Mouse (Mus musculus): ENCODE results near the gene Rusc2.

Rusc2 gene

DNA sequence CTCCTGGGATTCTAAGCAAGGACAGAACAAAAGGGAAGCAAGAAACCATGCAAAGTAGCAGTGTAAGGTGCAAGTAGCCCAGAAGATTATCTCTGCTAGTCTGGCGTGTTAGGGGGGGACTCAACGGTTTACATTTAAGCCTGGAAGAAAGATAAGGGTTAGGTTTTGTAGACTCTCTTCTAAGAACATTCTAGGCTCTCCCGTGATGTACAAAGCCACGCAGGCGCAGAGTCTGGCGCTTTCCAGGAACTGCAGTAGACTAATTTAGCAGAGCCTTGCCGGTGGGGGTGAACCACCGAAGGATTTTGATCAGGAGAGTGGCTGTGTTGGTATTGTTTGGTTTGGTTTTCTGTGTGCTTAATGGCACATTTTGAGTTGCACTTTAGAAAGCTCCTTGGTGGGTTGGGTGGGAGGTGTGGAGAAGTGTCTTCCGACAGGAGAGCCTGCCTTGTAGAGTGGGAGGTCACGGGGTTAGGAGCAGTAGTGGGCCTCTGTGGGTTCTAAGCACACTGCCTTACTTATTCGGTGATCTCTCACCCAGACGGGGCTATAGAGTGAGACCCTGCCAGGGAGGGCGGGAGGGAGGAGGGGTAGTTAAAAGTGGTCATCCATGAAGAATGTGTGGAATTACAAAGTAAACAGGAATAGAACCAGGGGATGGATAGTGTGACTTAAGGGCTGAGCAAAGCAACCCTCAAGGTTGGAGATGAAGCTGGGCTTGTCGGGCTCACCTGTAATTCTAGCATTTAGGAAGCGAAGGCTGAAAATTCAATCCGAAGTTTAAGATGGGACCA, 35.7 kb downstream of the Rusc2 start:
- no peak for DNase-seq

DNA sequence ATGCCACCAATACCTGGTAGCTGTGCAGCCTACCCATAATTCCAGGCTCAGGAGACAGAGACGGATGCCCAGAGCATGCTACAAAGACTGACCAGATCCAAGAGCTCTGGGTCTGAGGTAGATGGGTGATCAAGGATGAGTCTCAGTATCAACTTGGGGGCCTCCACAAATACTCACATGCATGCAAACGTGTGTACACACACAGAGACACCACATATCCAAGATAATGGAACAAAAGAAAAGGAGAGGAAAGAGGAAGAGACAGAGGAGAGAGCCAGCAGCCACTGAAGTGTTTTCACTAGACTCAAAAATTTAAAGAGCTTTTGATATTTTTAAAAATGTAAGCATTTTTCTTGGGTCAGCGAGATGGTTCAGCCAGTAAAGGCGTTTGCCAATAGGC, 36.7 kb downstream of the Rusc2 start:
- no peak for DNase-seq

DNA sequence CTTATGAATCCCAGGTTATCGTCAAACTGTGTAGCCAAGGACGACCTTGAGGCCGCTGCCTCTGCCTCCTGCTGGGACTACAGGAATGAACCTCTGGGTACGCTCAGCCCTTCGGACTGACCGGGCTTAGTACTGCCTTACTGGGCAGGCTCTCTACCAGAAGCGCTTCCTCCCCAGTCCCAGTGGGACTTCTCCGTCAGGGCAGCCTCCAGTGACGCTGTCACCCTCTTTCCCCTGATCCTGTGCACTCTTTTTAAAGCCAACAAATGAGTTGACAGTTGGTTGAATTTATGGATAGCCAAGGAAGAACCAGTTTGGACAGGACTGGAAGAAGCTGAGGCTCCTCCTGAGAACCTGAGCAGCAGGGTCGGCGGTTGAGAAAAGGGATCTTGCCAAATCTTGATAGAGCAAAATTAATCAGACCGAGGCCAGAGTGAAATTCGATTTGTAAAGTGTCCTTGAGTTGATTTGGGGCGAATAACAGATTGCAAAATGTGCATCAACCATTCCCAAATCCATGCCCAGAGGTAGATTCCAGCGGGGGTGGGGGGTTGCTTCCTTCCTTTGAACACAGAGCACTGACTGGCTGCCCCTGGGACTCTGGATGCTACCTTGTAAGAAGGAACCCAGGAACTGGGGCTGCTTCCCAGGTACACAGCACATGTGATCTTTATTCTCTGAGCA, 37.3 kb downstream of the Rusc2 start:
- no peak for DNase-seq

DNA sequence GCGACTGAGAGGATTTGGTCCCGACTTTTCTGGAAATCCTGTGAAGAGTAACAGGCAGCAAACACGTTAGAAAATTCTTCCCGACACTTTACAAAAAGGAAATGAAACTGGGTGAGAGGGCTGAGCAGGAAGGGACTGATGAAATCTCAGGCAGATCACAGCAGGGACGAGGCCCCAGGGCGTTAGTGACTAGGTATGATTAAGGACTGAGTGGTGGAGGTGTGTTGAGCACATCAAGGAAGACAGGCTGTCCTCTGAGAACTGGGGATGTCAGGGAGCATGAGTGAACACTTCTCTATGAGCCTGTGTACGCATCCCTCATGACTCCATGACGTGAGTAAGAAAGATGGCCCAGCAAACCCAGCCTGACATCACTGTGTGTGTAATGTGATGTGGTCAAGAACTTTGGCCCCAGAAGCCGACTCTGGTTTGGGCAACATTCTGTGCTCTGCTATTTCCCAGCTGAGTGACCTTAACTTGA, 38.1 kb downstream of the Rusc2 start:
- no peak for DNase-seq

DNA sequence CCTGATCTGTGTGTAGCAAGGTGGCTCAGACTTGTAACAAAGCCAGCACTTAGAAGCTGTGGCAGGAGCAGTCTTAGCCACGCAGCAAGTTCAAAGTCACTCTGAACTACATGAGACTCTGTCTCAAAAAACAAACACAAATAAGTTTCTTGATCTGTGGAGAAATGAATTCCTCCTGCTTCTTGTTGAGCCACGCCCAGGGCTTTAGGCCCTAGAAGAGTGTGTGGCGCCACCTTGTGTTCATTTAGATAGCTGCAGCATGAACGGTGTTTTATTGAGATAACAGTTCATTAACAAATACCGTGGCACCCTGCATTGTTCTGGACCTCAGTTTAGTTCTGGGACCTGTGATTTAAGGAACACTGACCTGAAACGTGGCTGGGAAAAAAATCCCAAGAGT, 38.5 kb downstream of the Rusc2 start:
- peak; percentile 64 for DNase-seq

DNA sequence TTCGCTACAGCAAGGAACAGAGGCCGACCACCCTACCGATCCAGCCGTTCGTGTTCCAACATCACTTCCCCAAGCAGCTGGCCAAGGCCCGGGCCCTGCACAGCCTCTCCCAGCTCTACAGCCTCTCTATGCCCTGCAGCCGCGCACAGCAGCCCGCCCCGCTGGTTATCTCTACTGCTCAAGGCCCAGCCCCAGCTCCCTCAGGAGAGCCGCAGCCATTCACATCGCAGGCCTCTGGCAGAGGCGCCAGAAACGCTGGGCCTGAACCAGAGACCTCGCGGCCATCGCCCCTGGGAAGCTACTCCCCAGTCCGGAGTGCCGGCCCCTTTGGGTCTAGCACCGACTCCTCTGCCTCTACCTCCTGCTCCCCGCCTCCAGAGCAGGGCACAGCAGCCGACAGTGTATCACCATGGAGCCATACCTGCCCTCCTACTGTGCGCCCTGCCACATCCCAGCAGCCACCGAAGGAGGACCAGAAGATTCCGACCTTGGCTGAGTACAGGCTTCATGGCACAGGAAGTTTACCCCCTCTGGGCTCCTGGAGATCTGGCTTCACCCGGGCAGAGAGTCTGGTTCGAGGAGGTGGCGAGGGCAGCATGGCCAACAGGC, 40.0 kb downstream of the Rusc2 start:
- DNase-seq: no peak

DNA sequence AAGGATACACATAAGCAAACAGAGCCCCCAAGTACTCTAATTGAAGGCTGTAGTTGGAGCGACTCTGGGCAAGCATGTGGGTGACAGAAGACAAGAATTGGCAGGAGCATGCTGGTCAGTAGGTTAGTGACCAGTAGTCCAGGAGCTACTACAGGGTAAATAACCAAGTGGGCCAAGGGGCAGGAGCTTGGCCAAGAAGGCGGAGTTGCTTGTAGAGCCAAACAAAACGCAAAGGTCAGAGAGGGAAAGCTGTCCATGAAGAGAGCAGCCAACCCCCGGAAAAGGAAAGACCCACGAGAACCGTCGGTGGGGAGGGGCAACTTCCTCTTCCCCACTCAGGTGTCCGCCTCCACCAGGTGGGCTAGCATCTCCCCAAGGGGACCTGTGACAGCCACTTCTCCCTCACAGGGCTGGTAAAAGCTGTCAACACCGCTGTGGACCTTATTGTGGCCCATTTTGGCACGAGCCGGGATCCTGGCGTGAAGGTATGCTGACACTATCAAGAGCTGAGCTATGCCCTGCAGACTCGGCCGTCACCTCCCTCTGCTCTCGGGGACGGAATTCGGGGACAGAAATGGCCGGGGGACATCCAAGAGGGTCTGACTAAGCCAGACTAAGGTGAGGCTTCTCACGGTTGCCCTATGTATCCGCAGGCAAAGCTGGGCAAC, 41.6 kb downstream of the Rusc2 start:
- no peak for DNase-seq

DNA sequence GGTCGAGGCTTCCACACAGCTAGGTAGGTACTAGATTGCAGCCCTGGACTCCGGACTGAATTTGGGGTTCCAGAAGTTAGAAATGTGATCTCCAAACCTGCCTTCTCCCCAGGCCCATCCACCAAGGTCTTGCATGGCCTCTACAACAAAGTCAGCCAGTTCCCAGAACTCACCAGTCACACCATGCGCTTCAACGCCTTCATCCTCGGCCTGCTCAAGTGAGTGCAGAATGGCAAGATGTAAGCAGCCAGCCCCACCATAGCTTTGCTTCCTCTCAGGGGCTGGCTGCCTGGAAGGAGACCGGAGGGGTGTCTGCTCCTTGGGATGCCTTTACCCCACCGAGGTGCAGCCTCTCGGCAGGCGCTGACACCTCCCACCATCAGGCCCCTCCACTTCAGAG, 42.3 kb downstream of the Rusc2 start:
- no peak for DNase-seq

DNA sequence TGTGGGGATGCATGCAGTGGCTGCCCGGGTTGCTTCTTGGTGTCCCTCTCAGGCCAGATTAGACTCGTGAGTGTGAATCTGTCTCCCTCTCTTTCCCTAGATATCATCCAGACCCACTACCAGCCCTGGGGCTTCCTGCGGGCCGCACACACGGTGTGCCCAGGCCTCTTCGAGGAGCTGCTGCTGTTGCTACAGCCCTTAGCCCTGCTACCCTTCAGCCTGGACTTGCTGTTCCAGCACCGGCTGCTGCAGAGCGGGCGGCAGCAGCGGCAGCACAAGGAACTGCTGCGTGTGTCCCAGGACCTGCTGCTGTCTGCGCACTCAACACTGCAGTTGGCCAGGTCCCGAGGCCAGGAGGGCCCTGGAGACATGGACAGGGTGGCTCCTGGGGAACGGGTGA, 43.4 kb downstream of the Rusc2 start:
- no peak for DNase-seq

DNA sequence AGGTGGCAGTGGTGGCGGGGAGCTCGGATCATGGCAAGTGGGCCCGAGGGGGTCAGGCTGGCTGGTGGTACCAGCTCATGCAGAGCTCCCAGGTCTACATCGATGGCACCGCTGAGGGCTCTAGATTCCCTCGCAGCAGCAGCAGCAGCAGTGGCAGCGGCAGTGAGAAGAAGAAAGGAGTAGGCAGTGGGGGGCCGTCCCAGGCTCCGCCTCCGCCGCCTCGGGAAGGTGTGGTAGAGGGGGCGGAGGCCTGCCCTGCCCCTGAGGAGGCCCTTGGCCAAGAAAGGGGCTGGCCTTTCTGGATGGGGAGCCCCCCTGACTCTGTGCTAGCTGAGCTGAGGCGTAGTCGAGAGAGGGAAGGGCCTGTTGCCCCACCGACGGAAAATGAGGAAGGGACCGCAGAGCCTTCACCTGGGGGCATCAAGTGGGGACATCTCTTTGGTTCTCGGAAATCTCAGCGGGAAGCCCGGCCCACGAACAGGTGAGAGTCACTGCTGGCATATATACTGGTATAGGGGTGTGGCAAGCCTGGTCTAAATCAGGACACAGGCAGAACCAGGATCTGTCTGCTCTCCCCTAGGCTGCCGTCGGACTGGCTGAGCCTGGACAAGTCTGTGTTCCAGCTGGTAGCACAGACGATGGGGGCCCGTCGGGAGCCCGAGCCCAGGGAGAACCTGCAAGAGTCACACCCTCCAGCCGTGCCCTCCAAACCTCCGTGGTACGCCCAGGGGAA, 44.0 kb downstream of the Rusc2 start:
- peak; percentile 51 for DNase-seq

DNA sequence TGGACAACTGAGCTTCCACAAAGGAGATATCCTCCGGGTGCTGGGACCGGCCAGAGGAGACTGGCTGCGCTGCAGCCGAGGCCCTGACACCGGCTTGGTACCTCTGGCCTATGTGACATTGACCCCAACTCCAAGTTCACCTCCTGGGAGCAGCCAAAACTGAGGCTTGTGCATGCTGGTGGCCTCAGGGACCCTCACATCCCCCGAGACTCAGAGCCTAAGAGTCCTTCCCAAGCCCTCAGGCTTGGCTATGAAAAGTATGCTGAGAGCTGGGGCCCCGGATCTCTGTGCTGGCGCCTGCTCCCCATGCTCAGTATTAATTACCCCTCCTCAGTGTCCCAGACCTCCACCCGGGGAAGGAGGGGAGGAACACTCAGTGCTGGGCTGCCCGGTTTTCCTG, 44.7 kb downstream of the Rusc2 start:
- DNase-seq: no peak

DNA sequence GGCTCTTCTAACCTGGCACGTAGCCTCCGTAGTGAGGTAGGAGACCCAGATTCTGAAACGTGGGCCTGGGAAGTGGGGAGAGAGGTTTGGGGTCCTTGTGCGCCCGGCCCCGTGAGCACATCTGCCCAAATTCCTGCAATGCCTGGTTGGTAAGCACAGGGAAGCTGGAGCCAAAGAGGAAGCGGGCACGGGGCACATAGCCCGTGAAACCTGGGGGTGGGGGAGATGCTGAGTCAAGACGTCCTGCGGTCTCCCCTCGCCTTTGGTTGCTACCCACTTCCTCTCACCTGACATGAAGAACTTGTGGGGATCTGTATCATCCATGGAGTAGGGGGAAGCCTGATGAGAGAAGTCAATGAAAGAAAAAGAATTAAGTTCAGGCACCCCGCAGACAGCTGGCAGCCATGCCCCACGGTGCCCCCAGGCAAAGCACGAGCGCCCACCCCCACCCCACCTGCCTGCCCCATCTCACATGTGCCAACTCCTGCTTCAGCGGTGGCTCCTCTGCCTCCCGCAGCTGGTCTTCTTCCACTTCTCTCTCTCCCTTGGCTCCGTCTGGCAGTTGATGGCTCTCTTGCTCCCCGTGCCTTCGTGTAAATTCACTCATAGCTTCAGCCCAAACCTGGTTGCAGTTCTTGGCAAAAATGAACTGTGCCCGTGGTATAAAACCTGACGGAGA, 45.9 kb downstream of the Rusc2 start:
- peak; percentile 87 for DNase-seq

DNA sequence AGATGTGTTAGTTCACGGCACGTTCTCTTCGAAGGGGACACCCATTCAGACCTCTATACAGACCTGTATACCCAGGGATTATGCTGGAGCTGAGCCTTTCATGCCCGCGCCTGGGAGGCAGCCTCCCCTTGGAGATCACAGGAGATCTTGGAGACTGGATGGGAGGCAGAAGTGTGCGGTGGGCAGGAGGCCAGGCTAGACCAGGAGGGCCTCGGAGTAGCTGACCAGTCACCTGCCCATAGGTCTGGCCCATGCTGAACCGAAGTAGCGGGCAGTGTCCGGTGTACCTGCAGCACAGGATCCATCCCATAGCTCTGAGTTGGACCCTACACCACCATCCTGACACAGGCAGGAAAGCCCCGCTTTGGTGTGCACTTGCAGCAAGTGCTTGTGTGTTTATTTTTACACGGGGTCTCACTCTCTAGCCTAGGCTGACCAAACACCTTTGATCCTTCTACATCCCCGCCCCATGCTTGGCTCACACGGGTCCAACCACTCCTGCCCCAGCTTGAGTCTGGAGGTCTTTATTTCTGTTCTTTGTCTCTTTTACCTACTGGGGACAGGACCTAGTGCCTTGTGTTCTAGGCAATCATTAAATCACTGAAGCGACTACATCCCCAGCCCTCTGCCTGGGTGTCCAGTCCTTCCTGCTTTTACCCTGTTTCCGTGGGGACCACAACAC, 46.5 kb downstream of the Rusc2 start:
- DNase-seq: no peak

DNA sequence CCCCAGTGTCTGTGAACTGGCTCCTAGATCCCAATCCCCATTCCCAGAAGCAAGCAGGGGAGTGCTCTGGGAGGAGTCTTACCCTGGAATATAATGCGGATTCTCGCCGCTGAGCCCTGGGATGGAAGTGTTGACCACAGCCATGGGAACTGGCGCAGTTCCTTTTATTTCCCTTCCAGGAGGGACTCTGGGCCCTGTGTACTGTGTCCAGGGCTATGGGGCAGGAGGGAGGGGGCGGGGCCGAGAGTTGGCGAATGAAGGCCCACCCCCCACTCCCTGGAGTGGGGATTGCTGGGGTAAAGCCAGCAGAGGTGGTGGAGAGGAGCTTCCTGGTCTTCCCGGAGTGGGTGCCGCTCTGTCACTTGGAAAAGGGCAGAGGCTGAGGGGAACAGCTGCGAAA, 47.2 kb downstream of the Rusc2 start, which contains the start of gene Fam166b:
Fam166b (minus strand) TSS at position 189 of the 400 bp plus-strand sequence.
- no peak for DNase-seq

DNA sequence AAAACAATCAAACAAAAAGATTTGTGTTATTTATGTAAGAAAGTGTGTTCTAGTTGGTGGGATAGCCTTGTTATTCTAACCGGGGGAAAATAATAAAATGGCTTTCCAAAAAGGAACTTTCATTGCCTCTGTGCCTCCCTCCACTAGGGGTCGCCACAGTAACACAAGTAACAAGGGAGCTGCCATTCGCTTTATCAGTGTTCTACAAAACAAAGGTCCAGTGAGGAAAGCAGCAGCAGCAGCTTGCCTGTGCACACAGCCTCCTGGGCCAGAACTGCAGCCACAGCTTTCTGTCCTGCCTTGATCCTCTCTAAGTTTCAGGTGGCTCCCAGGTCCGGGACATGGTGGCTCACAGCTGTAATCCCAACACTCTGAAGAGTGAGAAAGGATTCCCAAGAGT, 49.9 kb downstream of the Rusc2 start:
- DNase-seq: peak; percentile 81

DNA sequence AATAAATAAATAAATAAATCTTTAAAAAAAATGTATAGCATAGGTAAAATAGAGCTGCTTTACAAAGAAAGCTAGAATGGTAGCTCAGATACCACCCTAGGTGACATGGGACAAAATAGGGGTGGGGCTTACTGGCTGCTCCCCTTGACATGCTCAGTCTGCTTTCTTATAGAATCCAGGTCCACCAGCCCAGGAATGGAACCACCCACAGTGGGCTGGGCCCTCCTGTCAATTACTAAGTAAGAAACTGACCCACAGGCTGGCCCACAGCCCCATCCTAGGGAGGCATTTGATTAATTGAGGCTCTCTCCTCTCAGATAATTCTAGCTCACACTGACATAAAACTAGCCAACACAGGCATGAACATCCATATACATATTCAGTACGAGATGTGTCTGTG, 51.1 kb downstream of the Rusc2 start:
- no peak for DNase-seq

DNA sequence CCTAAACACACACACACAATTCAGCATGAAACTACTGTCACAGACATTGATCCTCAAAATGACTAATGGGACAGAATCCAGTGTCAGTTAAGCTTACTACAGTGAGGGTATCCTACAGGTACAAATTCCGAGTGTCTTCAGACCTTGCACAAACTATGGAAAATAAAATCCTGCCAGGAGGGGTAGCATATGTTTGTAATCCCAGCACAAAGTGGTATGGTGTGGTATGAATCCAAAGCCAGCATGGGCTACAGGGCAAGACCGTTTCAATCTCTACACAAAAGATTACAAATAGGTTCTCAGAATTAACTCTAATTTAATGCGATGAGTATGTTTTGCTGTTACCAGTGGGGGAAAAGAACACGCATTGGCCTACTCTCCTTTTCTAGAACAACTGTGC, 59.9 kb downstream of the Rusc2 start, which contains the start of gene Tesk1:
Tesk1 (plus strand) TSS at position 301 of the 400 bp plus-strand sequence.
- no peak for DNase-seq

DNA sequence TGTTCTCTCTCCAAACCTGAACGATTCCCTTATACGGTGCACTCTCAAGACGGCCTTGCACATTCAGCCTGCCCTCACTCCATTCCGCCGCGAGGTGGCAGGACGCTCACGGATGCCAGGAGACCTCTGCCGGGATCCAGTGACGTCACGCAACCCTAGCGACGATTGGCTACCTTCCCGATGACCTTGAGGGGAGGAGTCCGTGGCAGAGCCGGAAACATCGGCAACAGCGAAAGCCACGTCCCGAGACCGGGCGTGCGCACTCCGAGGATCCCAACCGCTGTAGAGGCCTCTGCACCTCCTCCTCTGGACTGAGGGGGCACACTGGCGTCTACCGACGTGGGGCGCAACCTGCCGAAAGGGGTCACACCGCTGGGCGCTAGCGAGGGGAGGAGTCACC, 60.3 kb downstream of the Rusc2 start:
- DNase-seq: peak; percentile 99

DNA sequence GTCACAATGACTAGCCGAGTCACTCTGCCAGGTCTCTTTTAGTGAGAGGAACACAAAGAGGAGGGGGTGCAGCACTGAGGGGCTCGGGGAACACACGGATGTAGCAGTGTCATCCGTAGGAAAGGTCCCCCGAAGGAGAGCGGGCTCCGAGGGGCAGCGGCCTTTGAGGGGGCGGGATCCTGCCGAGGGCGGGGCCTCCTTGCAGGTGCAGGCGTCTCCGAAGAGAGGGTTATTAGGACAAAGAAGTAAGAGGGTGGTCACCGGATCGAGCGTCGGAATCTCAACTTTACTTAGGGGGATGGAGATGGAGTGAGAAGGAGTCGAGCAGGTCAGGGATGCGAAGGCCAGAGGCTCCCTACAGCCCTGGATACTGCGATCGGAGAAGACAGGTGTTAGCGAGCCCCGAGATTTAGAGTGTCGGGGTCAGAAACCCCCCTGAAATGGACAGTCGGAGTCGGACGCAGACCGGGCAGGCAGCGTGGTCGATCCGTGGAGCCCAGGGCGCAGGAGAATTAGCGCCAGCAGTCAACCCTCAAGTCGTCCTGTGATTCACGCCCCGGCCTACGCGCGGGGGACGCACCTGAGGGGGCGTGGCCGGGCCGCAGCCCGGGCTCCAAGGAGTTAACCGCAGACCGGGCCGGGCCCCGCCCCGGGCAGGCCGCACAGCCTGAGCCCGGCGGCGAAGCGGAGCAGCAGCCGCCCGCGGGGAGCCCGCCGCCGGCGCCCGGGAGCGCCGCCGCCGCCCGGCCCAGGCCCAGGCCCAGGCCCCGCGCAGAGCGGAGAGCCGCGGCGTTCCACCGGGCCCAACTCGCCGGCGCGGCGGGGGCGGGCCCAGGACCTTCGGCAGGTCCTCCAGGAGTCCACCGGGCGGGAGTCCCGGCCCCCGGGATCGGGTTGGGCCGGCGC, 60.9 kb downstream of the Rusc2 start:
- peak; percentile 72 for DNase-seq

DNA sequence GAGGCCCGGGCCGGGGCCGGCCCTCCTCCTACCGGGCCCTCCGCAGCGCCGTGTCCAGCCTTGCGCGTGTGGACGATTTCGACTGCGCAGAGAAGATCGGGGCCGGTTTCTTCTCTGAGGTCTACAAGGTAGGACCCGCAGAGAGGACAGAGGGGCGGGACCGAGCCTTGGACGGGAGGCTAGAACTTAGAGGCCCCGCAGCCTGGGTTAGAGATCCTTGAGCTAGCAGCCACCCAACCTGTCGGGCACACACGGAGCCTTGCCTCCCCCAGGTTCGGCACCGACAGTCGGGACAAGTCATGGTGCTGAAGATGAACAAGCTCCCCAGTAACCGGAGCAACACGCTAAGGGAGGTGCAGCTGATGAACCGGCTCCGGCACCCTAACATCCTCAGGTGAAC, 61.7 kb downstream of the Rusc2 start:
- peak; percentile 38 for DNase-seq

Data from thymus, postnatal 25 days (tissue).